Mouse (Mus musculus) G1E (cell line): ENCODE measurements around the gene Bri3bp.

Source experiments
- CTCF ChIP-seq: IDR thresholded peaks from 2 replicates; pipeline ENCODE4 v1.5.1; 2012; ENCODE audit warnings: low read depth, low read length, inconsistent platforms, mixed read lengths
- GATA1 ChIP-seq: IDR thresholded peaks from 2 replicates; pipeline ENCODE4 v1.6.1; 2012; ENCODE audit warnings: borderline replicate concordance, low read length, inconsistent platforms, mixed read lengths
- POLR2AphosphoS5 ChIP-seq: IDR thresholded peaks from 2 replicates; pipeline ENCODE4 v1.6.1; 2012; ENCODE audit warnings: low read depth, low read length, inconsistent platforms; ENCODE audit not compliant: insufficient replicate concordance

- TF ChIP-seq CTCF (no peak), GATA1 (no peak), POLR2AphosphoS5 (no peak)
Measured at GRCm38 (mm10) chr5:125446344-125446743, 5.0 kb downstream of the Bri3bp start.
